Mouse (Mus musculus) thymus, postnatal 10 days (tissue): ENCODE results near the gene Gm15517.

Source experiments
- DNase-seq, 2 experiments: peaks; one replicate each; pipeline ENCODE4 v3.0.0; 2021; ENCODE audit warnings: low spot score in 2 of 2

The Gm15517 gene

GRCm38 (mm10) chr7:44309475-44310284 lies 48.4 kb downstream of the Gm15517 start, which contains the start of gene Shank1:
Gene Shank1 (plus strand): TSS chr7:44310253.
- DNase-seq: no peak

GRCm38 (mm10) chr7:44310285-44310877 lies 49.1 kb downstream of the Gm15517 start:
- DNase-seq: no peak

DNA sequence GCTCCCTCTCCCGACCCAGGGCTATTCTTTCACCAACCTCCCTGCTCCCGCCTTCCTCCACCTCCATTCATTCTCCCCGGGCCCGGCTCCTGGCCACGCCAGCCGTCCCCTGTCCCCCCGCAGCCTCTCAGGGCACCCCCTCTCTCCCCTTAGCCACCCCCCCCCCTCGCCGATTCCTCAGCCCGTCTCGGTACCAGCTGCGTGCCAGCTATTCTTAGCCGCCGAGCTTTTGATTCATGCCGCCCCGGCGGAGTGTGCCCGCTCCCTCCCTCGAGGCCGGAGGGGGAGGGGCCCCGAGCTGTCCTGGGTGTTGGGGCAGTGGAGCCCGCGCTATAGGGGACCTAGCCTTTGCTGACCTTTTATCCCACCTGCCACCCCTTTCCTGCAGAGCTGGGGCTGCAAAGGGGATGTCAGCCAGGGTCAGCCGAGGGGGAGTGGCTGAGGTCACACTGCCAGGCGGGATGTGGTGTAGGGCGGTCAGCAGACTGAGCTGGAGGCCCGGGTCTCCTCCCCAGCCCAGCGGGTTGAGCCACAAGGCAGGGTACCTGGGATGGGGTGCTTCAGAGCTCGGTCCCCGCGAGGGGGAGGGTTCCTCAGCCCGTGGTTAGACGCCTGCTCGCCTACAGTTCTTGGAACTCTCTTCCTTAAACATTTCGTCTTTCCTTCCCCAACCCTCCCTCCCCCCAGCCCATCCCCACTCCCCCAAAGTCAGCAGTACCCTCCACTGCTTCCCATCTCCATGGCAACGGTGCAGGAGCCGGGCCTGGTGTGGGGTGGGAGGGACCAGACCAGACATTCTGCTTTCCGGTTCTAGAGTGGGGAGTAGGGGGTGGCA lies 49.8 kb downstream of the Gm15517 start:
- DNase-seq: no peak
